Mouse (Mus musculus) forelimb bud, embryonic 11.5 days (tissue): ENCODE results near the gene Sptssa.

Experiments
- DNase-seq: peaks from one replicate; pipeline ENCODE4 v3.0.0-alpha.2; 2012; ENCODE audit warnings: low read depth, low spot score

Sptssa gene

GRCm38 (mm10) chr12:54655292-54656038 is 908 bp downstream of the Sptssa start:
- DNase-seq = no peak

GRCm38 (mm10) chr12:54654741-54655140 is 1.6 kb downstream of the Sptssa start:
- DNase-seq = no peak

GRCm38 (mm10) chr12:54654141-54654540 is 2.2 kb downstream of the Sptssa start:
- DNase-seq = no peak

DNA sequence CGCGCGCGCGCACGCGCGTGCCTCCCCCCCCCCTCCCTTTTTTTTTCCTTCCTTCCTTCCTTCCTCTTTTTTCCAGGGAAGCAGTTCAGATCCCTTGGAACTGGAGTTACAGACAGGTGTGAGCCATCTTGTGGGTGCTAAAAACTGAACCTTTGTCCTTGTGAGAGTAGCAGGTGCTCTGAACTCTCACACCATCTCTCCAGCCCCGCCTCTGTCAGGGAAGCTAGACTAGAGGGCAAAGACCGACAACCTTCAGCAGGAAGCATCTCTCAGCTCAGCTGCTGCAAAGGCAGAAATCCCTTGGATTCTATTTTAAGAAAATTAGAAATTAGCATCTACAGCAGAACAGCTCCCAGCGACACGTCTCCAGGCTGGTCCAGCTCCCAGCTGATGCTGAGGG is 4.0 kb downstream of the Sptssa start:
- no peak for DNase-seq

- no peak for DNase-seq
Measured at GRCm38 (mm10) chr12:54651820-54652219, 4.6 kb downstream of the Sptssa start.

GRCm38 (mm10) chr12:54651158-54651557 is 5.2 kb downstream of the Sptssa start:
- DNase-seq = no peak

DNA sequence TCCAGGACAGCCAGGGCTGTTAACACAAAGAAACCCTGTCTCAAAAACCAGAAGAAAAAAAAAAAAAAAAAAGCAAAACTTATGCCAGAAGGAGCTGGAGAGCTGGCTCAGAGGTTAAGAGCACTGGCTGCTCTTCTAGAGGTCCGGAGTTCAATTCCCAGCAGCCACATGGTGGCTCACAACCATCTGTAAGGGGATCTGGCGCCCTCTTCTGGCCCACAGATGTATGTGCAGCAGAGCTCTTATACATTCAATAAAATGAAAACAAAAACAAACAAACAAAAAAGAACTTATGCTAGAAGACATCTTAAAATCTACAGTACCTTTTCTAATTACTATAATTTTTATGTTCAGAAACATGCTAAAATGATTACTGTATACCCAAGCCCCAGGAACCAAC is 11.4 kb downstream of the Sptssa start:
- DNase-seq = no peak

GRCm38 (mm10) chr12:54643320-54643892 is 13.0 kb downstream of the Sptssa start:
- DNase-seq = no peak

DNA sequence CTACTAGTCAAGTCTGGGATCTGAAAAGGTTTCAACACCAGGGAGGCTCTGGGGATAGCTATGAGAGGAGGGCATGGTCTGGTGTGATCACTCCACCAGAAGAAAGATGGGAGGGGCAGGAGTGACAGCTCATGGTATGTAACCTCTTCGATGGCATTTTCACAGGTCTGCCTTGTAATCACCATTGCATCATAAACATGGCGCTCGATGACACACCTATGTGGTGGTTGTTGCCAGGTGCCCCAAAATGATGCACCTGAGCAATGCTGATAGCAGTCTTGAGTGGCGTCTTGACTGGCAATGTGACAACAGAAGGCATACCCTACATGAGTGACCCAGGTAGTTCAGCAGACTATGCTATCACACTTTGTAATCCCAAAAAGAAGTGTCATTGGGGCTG is 15.0 kb downstream of the Sptssa start:
- no peak for DNase-seq

DNA sequence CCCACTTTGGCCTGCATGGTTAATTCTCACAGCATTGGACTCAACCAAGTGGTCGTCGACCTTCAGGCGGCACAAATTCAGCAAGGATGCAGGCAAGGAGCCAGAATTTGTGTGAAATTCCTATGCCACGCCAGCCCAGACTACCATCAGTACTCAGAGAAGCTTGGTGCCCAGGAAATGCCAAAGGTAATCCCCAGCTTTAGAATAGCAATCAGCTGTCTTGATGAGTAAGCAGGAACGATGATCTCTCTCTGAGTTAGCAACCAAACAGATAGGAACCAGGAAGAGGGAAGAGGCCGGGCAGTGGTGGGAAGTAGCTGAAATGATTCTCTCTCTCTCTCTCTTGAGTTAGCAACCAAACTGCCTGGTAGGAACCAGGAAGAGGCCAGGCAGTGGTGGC is 16.1 kb downstream of the Sptssa start:
- no peak for DNase-seq

DNA sequence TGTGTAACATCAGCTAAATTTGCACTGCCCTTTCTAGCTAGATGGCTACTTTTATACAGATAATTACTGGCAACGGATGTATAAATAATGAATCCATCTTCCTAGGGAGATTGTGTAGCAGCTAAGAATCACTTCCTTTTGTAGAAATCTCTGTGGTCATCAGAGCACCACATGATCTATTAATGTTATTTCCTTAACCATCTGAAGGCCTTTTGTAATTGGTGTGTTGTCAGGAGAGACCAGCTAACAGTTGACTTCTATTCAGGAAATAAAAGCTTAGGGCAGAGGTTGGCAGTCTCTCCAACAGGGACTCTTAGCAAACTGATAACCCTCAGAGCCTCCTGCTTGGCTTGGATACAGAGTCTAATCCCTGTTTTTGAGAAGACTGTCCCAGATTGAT is 19.3 kb downstream of the Sptssa start:
- DNase-seq = no peak

GRCm38 (mm10) chr12:54632141-54632540 is 24.2 kb downstream of the Sptssa start:
- DNase-seq = no peak

DNA sequence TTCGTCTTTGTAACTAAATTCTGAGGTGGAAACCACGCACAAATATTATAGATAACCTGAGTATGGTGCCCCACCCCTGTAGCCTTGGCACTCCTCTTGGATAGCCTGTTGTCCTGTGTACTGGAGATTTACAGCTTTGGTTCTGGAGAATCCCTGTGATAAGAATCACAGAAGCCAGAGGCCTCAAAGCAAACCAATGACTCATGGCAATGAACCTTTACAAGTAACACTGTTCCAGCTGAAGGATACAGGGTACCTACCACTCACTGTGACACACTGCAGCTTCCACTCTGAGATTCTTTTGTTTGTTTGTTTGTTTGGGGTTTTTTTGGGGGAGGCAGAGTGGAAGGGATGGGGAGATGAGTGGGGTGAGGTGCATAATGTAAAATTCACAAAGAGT is 34.4 kb downstream of the Sptssa start:
- no peak for DNase-seq

GRCm38 (mm10) chr12:54620042-54620705 is 36.2 kb downstream of the Sptssa start:
- DNase-seq = no peak

- no peak for DNase-seq
Measured at GRCm38 (mm10) chr12:54608988-54609387, 47.4 kb downstream of the Sptssa start.

GRCm38 (mm10) chr12:54605203-54605602 is 51.2 kb downstream of the Sptssa start:
- DNase-seq = no peak

DNA sequence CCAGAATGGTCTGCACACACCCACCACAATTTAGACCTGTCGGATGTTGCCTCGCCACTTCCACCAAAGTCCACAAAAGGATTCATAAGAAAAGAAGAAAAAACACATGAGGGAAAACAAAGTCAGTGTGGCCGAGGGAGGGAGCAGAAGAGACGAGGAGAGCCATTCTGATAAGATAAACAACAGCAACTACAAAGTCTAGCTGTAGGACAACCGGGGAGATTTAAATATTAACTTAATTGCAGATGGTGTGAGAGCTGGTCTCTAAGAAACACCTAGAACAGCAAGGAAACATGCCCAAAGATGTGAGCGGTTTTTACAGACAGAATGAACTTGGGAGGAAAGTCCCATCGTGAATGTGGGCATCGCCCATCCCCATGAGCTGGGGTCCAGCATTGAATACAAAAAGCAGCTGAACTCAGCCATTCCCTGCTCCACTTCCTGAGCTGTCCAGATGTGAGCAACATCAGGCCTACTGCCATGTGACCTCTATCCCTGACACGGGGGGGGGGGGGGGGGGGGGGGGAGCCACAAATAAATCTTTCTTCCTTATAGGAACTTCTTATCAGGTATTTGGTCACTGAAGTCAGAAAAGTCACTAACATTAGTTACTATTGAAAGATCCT is 52.7 kb downstream of the Sptssa start:
- DNase-seq = no peak

DNA sequence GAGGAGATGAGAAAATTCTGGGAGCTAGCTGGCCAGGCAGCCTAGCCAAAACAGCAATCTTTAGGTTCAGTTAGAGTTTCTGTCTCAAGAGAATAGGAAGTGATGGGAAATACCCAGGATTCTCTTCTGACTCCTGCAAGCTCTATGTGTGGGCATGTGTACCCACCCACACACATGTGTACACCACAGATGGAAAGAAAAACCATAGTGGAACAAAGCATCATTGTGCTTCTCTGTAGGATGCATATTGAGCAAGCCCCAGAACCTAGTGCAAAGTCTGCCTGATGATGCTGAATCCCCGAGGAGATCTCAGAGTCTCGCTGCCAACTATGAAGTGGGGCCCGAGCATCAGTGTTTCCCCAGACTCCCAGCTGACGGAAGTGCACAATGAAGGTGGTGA is 55.9 kb downstream of the Sptssa start:
- no peak for DNase-seq

DNA sequence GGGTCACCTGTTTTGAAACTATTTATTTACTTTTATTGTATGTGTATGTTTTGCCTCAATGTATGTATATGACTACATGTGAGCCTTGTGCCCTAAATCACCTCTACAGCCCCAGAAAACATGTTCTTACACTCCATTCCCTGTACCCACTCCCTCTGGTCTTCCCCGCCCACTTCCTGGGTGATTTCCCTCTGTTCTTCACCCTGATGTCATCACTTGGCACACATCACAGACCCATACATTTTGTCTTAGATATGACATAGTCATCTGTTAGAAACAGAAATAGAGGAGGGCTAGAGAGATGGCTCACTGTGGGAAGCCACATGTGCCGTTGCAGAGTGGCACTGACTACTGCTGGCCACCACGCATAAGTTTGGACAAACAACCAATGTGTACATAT is 58.0 kb downstream of the Sptssa start:
- DNase-seq = no peak

DNA sequence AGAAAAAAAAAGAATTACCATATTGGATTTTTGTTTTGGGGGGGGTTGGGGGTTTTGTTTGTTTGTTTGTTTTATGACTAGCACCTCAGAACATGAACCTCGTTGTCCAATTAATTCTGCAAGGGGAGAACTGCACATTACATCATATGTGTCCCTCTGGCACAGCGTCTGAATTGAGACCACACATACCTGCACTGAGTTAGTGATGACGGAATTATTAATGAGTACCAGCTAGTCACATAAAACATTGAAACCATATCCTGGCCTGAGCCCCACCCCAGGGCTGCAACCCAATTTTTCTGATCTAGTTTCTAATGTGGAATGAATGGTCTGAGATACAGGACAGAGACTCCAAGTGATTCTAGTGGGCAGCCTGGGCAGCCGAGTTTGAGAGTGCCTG is 59.7 kb downstream of the Sptssa start:
- no peak for DNase-seq
